Mouse (Mus musculus) testis, postnatal 14 days (tissue): ENCODE data around the gene S100a11.
"Not testable (repeated sequence)": the region's sequence is repeated elsewhere in the genome, so short reads cannot be mapped to it uniquely, and the experiment has no call there.

Experiments
- DNase-seq: peaks from one replicate; pipeline ENCODE4 v3.0.0; 2021; ENCODE audit warnings: low spot score

S100a11 gene

DNA sequence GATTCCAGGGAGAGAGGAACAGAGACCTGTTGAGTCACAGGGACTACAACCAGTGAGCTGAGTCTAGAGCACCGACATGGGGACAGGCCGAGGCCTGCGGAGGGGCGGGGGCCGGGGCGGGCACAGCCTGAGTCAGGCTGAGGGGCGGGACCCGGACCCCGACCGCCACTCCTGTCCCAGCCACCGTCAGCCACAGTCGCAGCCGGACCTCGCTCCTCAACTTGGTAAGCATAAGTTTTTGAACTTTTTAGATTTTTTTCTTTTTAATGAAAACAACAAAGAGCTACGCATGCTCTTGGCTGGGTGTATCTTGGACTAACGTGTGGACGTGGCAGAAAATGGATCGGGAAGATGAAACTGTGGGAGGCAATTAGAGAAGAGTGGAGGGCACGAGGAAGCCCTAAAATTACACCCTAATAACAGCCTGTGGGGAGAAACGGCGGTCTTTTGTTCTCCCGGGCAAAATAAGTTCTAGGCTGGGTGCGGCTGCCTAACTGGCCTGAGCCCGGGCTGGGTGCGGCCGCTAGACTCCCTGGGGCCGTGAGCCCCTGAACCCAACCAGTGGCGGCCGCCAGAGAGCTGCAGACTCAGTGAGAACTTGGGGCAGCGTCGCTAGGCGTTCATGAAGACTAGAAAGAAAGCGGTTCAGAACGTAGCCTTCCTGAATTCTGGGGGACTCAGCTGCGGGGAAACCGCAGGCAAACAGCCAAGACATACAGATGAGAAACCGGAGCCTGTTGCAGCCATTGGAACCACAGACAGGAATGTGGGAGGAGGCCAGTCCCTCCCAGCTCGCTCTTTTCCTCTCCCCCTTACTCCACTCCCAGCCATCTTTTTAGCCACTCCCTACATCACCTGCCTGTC is at the start of gene S100a11:
Gene S100a11 (plus strand): TSS at position 159 of the 864 bp plus-strand sequence.
- DNase-seq, result peak; percentile 36

DNA sequence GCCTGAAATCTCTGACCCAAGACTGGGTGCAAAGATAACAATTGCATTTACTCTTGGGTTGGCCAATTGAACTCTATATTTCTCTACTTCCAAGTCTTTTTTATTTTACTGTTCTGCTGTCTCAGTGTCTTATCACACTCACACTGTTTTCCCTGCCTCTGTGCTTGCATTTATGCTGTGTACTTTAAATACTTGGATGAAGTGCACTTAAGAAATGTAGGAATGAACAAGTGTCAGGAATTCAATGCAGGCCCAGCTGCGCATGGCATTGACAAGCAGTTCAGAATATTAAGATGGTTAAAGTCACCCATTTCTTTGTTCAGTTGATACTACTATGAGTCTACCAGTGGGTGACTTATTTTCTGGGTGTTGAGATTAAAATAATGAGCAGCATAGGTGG is 40.2 kb upstream of the S100a11 start:
- no peak for DNase-seq

DNA sequence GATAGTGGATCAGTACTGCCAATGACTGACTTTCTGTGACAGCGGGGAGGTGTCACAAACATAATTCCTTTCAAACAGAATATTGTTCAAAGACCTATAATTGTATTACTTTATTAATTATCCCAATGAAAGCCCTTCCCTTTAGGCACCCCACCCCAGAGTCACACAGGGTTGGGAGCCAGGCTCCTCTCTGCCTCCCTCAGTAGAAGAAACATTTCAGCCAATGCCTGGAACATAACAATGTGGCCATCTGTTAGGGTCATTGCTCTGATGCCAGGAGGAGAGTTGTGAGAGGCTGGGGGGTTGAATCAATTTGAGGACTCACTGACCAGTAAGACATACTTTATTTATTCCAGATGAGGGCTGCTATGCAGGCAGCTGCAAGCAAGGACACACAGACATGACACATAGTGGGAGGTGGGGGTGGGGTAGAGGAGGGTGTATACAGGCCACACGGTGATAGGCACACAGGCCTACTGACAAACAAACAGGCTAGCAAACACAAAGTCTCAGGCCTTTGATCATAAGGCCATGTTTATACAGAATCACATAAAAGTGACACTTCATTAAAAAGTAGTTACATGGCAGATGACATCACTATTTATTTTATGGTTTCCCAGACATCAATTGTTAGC is 38.2 kb upstream of the S100a11 start:
- no peak for DNase-seq

DNA sequence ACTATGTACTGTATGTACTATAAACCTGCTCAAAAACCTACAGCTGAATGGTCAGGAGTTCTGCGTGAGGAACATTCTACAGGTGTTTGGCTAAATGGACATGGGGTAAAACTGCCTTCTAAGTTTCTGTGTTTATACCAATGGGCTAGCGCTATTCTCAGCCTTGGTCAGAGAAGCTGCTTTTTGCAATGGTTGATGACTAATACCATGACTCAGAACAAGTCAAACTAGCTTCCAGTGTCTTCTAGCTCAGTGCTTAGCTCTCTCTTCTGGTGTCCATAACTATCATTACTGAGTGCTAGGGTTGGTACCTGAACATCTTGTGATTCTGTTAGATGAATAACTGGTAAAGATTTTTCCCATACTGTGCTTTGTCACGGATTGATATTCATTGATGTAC is 34.7 kb upstream of the S100a11 start:
- no peak for DNase-seq

DNA sequence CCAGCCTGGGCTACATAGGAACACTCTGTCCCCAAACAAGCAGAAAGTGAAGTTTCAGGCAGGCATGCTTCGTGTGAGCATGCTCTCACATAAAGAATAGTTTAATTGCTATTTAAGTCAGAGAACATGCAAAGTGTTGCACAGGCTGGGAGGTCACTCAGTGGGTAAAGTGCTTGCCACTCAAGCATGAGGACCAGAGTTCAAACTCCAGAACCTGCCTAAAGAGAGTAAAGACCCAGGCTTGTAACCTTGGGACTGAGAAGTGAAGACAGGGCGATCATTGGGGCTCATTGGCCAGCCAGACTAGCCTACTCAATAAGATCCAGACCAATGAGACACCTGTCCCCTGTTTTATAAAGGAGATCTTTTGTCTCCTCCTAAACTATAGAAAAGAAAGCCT is 31.7 kb upstream of the S100a11 start:
- DNase-seq, result no peak

DNA sequence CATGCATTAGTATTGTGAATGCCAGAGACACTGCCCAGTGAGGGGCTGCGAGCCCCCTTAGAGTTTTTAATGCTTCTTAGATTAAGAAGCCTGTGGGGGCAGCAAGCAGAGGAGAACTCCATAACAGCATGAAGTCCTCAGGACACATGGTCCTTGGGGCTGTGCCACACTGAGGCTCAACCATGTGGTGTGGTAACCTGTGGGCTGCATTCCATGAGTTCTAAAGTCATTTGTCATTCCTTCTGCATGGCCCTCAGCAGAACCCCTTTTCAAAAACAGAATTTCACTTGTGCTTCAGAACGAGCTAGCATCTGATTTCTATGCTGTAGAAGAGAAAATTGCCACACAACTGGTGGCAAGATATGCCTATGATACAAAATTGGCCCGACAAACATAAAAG is 28.1 kb upstream of the S100a11 start:
- no peak for DNase-seq

DNA sequence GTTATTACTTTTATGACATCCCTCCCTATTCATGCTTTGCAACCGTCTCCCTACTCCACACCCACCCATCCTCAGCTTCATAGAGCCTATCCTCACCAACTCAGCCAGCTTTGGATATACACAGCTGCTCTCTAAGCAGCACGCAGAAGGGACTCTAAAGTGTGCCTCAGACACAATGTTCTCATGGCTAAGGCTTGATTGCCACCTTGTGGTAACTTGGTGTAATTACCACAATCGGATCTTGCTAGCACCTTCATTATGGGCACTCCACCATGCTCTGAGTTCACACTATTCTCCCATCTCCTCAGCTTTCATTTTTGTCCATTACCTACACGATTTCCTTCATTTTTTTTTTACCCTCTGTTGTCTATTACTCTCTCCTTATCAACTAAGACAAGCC is 26.3 kb upstream of the S100a11 start:
- peak; percentile 19 for DNase-seq

DNA sequence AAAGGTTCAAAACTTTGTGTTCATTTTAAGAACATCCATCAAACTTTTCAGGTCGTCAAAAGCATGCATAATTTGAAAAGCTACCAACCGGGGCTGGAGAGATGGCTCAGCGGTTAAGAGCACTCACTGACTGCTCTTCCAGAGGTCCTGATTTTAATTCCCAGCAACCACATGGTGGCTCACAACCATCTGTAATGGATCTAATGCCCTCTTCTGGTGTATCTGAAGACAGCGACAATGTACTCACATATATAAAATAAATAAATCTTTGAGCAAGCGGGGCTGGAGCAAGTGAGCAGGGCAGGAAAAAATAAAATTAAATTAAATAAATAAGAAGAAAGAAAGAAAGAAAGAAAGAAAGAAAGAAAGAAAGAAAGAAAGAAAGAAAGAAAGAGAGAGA is 25.5 kb upstream of the S100a11 start:
- not testable (repeated sequence) for DNase-seq

DNA sequence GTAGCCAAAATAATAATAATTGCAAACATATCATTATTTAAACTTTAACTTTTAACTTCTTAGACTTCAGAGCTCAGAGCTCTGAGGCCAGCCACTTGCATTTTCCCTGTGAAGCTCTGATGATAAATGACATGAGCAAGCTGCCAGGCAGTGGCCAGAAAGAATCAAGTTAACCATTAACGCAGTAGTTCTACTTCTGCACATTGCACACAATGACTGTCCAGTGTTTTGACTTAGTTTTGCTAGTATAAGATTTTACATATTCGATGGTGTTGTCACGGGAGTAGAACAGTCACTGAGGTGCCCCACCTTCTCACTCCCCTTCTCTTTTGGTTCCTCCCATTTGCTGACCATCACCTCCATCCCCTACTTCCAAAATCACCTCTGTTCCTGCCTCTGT is 23.2 kb upstream of the S100a11 start:
- no peak for DNase-seq

DNA sequence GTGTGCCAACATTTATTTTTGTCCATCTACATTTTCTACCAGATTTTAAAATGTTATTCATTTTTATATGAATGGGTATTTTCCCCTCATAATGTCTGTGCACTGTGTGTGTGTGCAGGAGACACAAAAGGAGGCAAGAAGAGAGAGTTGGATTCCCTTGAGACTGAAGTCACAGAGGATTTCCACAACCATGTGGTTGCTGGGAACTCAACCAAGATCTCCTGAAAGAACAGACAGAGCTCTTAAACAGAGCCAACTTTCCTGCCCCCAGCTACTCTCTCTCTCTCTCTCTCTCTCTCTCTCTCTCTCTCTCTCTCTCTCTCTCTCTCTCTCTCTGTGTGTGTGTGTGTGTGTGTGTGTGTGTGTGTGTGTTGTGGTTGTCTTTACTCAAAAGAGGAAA is 21.2 kb upstream of the S100a11 start:
- DNase-seq, result no peak

DNA sequence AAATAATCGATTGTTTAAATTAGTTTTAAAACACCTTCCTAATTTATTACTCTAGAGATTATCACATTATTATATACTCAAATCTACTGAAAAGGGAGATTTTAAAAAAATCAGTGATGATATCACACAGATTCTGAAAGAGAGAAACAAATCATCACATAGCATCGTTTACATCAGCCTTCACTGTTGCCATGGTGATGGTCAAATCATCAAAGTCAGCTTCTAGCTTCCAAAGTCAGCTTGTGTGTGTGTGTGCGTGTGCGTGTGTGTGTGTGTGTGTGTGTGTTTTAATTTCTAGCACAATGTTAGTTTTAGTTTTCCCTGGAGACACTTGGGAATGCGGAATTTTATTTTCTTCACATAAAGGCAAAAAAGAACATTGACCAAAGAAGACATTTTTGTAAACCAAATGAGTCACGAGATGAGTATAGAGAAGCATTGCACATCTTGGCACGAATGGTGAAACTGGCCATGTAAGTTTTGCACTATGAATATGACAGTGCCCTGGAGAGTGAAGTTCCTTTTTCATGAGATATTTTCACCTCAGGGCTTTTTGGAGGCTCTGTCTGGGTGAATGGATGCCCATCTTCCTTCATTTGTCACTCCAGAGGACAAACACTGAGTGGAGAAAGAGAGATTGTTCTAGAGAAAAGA is 15.6 kb upstream of the S100a11 start:
- DNase-seq, result no peak

DNA sequence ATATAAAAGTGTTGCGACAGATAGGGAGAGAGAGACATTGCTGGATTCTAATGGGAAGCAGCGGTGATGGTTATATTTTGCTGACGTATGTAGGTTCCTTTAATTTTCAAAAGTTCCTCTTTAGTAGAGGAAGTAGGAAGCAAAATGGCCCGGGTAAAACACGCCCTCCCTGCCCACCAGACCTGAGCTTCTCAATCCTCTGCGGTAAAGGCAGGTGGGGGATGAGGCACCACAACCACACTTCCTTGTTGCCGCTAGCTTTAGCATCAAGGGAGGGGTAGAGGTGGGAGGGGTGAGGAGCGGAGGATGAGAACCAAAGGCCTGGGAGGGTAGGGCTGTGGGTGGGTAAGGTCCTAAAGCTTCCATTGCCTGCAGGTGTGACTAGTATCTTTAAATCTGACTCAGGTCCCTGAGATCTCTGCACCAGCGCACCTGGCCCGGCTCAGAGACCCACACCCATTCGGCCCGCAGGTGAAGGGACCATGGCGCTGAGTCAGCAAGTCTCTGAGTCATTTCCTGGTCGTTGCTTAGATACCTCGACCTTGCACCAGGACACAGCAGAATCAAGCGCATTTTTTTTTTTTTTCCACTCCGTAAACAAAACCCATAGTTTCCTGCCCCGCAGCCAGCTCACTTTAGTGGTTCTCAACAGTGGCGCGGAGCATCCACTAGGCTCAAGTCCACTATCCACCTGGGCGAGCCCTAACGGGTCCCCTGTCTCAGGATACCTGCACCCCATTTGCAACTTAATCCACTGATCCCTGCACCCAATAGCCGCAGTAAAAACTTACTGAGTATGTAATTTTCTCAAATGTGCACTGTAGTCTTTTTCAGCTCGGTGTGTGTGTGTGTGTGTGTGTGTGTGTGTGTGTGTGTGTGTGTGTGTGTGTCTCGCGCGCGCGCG is 14.1 kb upstream of the S100a11 start:
- DNase-seq, result peak; percentile 35

DNA sequence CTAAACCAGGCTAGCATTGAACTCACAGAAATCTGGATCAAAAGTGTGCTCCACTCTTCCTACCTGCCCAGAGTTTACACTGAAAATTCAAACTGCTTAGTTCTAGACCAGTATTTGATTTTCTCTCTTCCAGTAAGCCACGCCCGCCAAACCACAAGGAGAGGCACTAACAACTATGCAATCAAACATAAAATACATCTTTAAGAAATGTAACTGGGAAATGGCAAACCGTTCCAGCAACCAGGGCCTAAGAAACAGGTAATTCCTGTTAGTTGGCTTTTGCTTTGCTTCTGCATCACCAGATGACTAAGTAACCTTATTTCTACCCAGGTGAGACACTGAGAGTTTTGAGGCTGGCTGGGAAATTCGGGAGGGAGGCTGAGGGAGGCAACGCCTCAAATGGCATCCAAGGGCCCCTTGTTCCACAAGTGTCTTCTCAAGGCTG is 13.4 kb upstream of the S100a11 start:
- no peak for DNase-seq

DNA sequence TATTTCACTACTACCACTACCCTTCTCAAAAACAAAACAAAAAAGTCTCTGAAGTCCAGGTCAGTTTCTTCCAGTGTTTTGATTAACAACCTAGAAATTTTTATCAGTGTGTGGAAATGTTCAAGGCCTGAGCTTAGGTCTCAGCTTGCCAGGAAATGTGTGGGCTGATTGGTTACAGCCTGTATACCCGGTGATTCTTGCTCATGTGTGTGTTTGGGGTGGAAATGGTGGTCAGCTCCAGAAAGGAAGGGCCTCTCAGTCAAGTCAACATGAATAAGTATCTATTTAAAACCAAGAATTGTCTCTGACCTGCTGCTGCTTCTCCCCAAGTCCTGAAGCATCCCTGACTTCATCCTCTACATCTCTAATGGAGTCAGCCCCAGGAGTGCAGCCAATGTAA is 11.0 kb upstream of the S100a11 start:
- DNase-seq, result no peak

DNA sequence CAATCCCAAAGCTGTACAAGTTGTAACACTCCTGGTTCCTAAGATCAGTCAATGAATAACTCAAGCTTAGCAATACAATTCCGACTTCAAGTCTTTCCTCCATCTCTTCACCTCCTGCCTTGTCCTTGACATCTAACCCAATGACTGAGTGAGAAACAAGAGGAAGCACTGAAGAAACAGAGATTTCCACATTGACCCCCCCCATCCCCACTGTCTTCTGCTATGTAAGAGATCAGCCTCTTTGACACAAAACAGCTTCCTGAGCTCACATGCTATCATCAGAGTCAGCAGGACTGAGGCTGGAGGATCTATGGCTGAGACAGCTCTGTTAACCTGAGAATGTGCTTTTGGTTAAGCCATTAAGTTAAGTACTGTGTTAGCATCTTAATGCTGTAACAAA is 9.3 kb upstream of the S100a11 start:
- DNase-seq, result no peak

DNA sequence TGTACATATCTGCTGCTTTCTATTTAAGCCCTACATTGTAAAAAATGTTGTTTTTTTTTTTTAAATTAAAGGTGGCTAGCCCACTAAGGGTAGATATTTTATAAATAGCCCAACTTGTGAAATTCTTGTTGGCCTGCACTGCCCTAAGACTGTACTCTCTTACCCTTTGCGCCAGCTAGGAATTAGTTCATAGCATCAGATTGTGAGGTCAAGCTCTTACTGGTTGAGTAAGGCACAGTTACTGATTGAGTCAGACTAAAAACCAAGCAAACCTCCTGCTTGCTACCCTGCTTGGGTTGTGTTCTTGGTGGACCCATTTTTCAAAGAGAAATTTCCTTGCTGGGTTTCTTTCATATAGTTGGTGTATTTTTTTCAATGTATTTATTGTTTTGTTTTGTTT is 8.5 kb upstream of the S100a11 start:
- DNase-seq, result no peak

DNA sequence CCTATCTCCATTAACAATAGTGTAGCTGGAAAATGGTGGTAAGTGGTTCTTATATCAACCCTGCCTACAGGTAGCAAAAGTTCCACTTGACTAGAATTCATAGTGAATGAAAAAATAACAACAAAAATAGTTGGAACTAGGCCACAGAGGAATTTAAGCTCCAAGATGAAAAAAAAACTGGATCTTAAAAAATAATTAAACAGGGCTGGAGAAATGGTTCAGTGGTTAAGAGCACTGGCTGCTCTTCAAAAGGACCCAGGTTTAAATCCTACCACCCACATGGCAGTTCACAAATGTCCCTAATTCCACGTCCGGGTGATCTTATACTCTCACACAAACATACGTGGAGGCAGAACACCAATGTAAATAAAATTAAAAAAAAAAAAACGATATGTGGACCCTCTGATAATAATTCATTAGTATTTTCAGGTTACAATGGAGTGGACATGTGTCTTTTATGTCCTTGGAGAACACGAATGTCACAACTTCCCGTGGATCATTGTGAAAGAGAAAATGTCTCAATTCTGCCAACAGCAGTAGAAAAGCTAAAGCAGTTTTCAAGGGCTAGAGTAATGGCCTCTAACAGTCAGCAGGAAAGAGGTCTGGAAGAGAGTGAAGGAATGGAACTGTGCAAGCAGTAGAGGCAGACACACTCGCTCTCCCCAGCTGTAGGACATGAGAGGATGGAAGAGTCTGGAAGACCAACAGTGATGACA is 7.7 kb upstream of the S100a11 start:
- no peak for DNase-seq

DNA sequence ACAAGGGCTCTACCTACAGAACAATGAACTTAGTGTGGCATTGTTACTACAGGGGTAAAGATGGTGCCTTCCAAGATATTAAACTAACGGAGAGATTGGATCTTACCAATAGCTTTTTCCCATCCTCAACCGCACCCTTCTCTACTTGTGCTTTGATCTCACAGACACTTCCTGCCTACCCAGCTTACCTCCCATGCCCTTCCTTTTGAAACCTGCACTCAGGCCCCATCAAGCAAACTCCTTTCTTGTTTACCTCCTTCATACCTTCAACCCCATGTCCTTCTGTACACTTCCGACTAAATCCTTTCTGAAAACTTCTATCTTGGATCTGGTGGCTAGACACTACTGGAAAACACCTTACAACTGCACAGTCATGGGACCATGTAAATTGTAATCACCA is 5.7 kb upstream of the S100a11 start:
- no peak for DNase-seq

DNA sequence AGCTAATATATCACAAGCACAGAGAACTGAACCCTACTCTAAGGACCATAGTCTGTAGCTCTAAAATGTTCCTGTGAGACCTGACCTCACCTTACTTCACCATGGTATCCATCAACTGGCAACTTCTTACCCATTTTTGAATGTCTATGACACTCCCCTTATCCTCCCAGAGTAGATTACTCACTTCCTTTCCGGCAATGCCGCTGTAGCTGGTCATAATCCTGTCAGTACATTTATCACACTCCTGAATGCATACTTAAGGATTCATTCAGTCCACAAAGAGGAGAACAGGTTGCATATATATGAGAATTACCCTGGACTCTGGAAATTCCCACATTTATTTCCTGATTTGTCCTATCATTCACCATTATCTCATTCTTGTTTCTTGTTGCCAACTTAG is 2.9 kb upstream of the S100a11 start:
- no peak for DNase-seq

DNA sequence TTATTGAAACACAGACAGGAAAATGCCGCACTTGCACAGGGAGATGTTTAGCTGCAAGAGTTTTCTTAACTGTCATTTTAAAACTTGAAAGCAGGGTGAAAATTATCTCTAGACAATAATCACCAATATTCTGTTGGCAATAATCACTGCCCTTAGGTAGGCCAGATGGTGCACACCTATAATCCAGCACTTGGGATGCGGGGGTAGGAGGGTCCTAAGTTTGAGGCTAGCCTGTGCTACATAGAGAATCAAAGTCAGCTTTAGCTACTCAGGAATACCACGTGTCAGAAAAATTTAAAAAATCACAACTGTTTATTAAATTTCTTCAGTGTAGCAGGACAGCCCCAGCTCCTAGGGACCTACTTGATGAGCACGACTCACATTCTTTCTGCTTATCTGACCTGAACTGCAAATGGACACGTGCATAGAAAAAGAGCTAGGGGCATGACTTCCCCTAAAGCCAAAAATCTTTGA is 395 bp upstream of the S100a11 start:
- no peak for DNase-seq

DNA sequence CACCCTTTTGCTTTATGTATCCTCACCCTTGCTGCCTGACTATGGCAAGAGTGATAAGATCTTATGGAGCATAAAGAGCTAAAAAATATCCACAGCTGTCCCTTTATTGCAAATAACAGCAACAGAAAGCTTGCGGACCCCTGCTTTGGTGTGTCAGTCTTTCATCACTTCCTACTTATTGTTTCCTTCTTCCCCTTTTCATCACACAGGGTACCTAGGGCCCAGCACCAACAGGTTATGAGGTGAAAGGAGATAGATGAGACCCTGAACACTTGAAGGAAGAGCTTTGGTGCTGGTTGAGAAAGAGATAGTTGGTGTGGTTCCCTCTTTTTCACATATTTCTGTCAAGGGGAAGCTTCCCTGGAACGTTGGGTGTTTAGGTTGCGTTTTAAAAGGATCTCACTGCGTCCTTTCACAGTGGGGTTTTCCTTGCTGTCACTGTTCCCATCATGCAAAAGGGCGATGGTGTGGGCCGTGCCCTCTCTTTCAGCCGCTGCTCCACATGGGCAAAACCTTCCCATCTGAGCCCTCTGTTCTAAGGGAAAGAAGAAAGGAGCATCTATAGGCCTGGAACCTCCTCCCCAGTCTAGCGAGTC is 1.3 kb downstream of the S100a11 start:
- DNase-seq, result no peak
